Mouse (Mus musculus): Measurements from ENCODE around the gene Ptpn1.
A peak's percentile ranks its signal among the peaks of the same experiment; 100 is the strongest.

Ptpn1 gene

GRCm38 (mm10) chr2:167948047-167948446, 16.2 kb downstream of the Ptpn1 start:
- DNase-seq (ENCODE audit: low spot score) = no peak

DNA sequence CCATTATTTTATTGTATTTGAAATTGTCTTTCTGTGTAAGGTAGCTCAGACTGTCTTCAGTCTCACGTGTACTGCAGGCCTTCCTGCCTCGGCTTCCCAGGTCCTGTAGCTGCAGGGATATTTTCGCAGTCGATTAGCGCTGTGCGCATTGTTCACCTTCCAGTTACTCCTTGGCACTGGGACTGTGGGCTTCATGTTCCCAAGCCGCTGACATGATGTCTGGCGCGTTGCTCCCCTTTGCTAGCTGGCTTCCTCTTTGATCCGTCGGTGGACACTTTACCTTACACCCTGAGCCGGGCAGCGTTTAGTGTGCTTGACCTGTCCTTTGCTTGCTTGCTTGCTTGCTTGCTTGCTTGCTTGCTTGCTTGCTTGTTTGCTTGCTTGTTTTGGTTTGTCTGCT, 16.7 kb downstream of the Ptpn1 start:
- DNase-seq (ENCODE audit: low spot score) = no peak

DNA sequence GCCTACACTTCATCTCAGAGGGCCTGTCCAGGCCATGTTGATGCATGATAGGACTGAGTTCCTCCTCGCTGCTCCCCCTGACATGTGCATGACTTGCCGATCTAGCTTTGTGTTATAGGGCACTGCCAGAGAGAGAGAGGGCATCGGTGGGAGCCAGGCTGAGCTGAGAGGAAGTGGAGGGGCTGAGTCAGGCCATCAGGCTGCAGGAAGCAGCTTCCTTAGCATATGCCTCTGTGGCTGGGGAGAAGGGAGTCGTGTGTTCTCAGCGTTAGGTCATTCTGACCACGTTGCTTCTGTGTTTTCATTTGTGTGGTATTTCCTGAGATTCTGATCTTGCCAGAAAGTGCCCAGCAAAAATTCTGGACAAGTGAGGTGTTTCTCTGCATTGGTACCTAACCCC, 17.4 kb downstream of the Ptpn1 start:
- no peak for DNase-seq (ENCODE audit: low spot score)

GRCm38 (mm10) chr2:167949808-167950207, 18.0 kb downstream of the Ptpn1 start:
- no peak for DNase-seq (ENCODE audit: low spot score)

DNA sequence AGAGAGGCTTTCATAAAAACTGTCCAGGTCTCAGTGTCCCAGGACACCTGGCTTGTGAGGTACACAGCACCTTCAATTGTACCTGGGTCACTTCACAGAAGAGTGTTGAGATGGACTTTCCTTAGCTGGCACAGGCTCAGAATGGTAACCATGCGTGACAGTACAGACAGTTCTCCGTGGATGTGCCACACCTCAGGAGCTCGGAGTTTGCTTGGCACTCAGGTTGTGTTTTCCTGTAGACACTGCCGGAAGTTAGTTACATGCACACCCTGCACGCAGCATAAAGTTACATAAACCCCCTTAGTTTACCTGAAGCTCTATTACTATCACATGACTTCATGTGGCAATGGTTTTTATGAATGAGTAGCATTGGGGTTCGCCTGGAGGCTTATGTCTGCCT, 18.8 kb downstream of the Ptpn1 start:
- no peak for DNase-seq (ENCODE audit: low spot score)

- no peak for DNase-seq (ENCODE audit: low spot score)
These were observed 19.7 kb downstream of the Ptpn1 start for GRCm38 (mm10) chr2:167951301-167952211.

GRCm38 (mm10) chr2:167953819-167954218, 22.0 kb downstream of the Ptpn1 start:
- no peak for DNase-seq (ENCODE audit: low spot score)

- DNase-seq (ENCODE audit: low spot score) = no peak
These were observed 23.1 kb downstream of the Ptpn1 start for GRCm38 (mm10) chr2:167954928-167955327.

DNA sequence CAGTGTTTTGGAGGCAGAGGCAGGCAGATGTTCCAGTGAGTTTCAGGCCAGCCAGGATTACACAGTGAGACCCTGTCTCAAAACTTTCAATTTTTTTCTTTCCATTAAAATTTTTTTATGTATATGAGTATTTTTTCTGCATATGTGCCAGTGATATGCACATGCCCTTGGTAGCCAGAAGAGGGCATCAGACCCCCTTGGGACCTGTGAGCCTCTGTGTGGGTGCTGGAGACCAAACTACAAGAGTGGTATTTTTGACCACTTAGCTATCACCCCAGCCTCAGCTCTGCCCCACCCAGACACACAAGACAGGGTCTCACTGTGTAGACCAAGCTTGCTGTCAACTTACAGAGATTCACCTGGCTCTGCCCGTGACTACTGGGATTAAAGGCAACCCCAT, 25.7 kb downstream of the Ptpn1 start:
- DNase-seq (ENCODE audit: low spot score) = no peak

GRCm38 (mm10) chr2:167958082-167958788, 26.4 kb downstream of the Ptpn1 start:
- no peak for DNase-seq (ENCODE audit: low spot score)

DNA sequence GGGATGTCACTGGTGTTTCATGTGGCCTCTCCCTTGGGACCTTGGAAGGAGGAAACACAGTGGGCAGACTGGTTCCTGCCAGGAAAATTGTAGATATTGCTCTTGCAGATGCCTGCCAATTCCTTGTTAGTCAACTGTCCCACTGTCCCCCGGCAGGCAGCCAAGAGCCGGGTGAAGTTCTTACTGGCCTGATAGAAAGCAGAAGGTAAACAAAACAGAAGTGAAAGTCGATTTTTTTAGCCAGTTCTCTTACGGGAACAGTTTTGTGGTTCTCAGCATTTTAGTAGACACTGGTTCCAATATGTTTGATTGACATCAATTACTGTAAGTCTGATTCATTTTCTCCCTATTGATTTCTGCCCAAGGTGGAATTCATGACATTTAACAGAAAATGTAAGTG, 27.0 kb downstream of the Ptpn1 start:
- peak; percentile 64 for DNase-seq (ENCODE audit: low spot score)

DNA sequence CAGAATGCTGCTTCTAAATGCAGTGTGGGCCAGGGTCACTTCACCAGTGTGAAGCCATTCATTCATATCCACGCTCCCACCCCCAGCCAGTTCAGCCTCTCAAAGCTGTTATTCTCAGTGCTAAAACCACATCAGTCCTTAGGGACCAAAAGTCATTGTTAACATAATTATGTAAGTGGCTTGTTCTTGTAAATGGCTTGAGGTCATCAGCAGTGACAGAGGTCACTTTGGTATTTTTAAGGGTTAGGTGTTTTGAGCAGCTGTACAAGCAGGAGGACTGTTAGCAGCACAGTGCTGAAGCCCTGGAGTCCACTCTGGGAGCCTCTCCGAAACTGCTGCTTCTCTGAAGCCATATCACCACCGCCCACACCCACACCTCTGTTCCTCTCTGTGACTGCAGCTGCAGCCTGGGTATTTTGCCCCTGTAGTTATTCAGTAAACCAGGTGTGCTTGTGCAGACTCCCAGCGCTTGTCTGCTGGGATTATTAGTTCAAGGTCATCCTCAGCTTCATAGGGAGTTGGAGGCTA, 27.6 kb downstream of the Ptpn1 start:
- no peak for DNase-seq (ENCODE audit: low spot score)

- DNase-seq (ENCODE audit: low spot score) = no peak
These were observed 28.1 kb downstream of the Ptpn1 start for GRCm38 (mm10) chr2:167959996-167960395.

GRCm38 (mm10) chr2:167960584-167960983, 28.7 kb downstream of the Ptpn1 start:
- no peak for DNase-seq (ENCODE audit: low spot score)

DNA sequence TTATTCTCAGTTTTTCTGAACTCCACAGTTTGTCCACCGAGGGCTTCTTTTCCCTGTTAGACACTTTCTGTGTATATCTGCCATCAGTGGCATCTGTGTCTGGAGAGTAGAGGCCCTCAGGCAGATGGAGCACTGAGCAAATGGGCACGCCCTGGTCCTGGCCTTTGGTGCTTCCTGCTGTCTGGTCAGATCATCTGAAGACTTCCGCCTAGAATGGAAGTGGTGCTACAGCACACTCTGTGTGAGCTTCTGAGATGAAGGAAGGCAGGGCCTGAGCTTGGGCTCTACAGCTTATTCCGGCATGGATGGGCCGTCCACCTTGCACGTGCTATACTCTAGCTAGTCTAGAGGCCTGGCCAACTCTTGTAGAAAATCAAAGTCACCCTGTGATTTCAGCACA, 30.5 kb downstream of the Ptpn1 start:
- no peak for DNase-seq (ENCODE audit: low spot score)

DNA sequence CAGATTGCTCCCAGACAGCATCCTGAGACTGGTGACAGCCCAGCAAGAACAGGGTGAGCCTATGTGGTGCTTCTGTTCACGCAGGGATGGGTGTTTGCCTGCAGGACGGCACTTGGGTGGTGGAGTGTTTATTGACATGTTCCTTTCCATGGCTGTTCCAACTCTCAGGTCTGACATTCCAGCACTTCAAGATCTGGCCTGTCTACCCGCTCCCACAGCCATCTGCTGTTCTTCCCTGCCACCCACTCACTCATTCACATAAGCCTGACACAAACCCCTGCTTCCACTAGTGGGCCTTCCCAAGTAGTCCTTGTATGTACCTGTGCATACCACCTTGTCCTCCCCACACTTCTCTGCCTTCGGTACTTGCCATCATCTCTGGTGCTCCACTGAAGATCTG, 31.3 kb downstream of the Ptpn1 start:
- no peak for DNase-seq (ENCODE audit: low spot score)

DNA sequence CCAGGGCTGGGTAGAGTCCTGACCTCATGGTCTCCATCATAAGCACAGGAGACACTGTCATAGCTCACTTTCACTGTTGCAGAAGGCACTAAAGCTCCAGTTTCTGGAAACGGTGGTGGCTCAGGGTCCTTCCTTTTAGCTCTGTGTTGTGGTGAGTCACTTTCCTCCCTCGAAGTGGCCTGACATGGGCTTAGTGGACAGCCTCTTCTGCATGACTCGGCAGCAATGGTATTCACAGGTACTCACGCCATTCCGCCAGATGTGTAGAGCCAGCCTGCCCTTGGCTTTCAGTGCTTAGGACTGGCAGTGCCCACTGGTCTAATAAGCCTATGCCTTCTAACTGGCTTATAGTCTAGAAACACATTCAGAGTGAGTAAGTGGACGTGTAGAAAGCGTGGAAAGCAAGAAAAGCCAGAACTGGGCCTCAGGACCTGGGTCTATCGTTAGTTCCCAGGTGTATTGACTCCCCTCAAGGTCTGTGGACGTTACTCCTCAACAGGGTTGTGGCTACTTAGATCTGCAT, 32.0 kb downstream of the Ptpn1 start:
- DNase-seq (ENCODE audit: low spot score) = no peak

- DNase-seq (ENCODE audit: low spot score) = no peak
These were observed 32.5 kb downstream of the Ptpn1 start for GRCm38 (mm10) chr2:167964320-167964719.

DNA sequence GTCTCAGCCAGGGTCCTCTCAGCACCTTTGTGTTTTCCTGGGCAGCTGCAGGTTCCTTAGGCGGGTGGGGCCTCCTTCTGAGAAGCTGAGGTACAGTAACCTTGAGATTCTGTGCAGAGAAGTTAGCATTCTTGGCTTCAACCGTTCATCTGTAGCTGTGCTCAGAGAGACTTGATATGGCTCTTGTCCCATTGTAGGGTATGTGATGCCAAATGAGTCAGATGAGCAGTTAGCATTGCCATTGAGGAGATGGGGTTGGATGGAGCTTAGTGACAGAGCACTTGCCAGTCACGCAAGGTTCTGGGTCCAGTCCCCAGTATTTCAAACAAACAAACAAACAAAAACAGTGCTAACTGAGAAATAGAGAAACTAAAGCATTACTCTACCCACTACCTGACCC, 34.1 kb downstream of the Ptpn1 start:
- no peak for DNase-seq (ENCODE audit: low spot score)

GRCm38 (mm10) chr2:167968504-167968903, 36.6 kb downstream of the Ptpn1 start:
- no peak for DNase-seq (ENCODE audit: low spot score)

- no peak for DNase-seq (ENCODE audit: low spot score)
These were observed 38.1 kb downstream of the Ptpn1 start for GRCm38 (mm10) chr2:167969851-167970541.

GRCm38 (mm10) chr2:167972146-167972545, 40.3 kb downstream of the Ptpn1 start:
- no peak for DNase-seq (ENCODE audit: low spot score)

All from layer of hippocampus, adult 9-10 months (tissue).